In genomic region chr13:19574723-19575122, GRCm38 (mm10) we compare ENCODE assay signal across 1 mouse cellular context. TPM values are rescaled to one million over a fixed set of nuclear protein-coding genes. Genes with fewer than 3 reads are reported as not detected.
"Had no signal": no experiment of that assay in that cellular context is flagged by ENCODE, and none has a peak within 500 bp of the region (broad histone marks: within the 10 kb centered on the region; RNA-seq: fewer than 3 reads in every experiment).

No protein-coding gene starts in this region.

RNA-seq across cellular contexts. Expression of gene Sfrp4, which starts 48.2 kb away (rescaled TPM):
- polyA plus RNA-seq: testis, adult 2 months had no signal
